Mouse (Mus musculus): ENCODE measurements at regions not wholly inside any gene's neighbourhood (a gene's known extent, or its start where the extent isn't known, plus 50 kb on each side); places are given as distances from the start of the nearest gene placed in this dataset.

GRCm38 (mm10) chr10:115012922-115013321 lies 171.9 kb downstream of the Tph2 start:
- TF ChIP-seq MAX (IDR thresholded peaks at IDR 0.05; ENCODE audit: low read length) (no peak), ZNF384 (IDR thresholded peaks at IDR 0.05; ENCODE audit: low read depth, low read length) (no peak)
- Histone ChIP-seq H3K4me3 (replicated peaks in 1 of 3; ENCODE audit: low read depth in 2 of 3, low read length in 2 of 3, poor library complexity in 1 of 3) (no peak overlapping the region), H3K27me3 (replicated peaks) (no peaks in the 10 kb centered on the region), H3K79me2 (replicated peaks; ENCODE audit: control insufficient read depth, extremely low read depth, insufficient read depth, poor library complexity, severe bottlenecking) (no peaks in the 10 kb centered on the region), H3K9ac (ENCODE audit: insufficient read depth, low read depth) (no peak overlapping the region), H3K4me2 (ENCODE audit: insufficient read depth, low read depth, poor library complexity, severe bottlenecking) (no peak overlapping the region), H3K9me3 (replicated peaks; ENCODE audit: low read length) (no peaks in the 10 kb centered on the region), H3K36me3 (replicated peaks in 1 of 2; ENCODE audit: control insufficient read depth in 1 of 2, insufficient read depth in 1 of 2, low read length in 1 of 2) (no peaks in the 10 kb centered on the region), H3K27ac (ENCODE audit: insufficient read depth, low read depth) (no peak overlapping the region), H3K4me1 (ENCODE audit: control insufficient read depth in 1 of 2, insufficient read depth in 2 of 2) (no peaks in the 10 kb centered on the region)
- in situ Hi-C loops (cut with MboI; ENCODE audit: low pct_ligation_motif_present, low pct_unique_long_range_greater_than_20kb, low sequenced_read_pairs) (no loop called here), dilution Hi-C loops (cut with MboI; ENCODE audit: extremely low pct_ligation_motif_present, extremely low pct_unique_long_range_greater_than_20kb, low sequenced_read_pairs) (no loop called here)
- DNase-seq (ENCODE audit: extremely low read depth): no peak

- Histone ChIP-seq H3K79me2 (replicated peaks; ENCODE audit: control insufficient read depth, extremely low read depth, insufficient read depth, poor library complexity, severe bottlenecking) (no peaks in the 10 kb centered on the region), H3K36me3 (replicated peaks in 1 of 2; ENCODE audit: control insufficient read depth in 1 of 2, insufficient read depth in 1 of 2, low read length in 1 of 2) (no peaks in the 10 kb centered on the region), H3K4me1 (ENCODE audit: control insufficient read depth in 1 of 2, insufficient read depth in 2 of 2) (no peaks in the 10 kb centered on the region), H3K27me3 (replicated peaks) (no peaks in the 10 kb centered on the region), H3K9ac (ENCODE audit: insufficient read depth, low read depth) (no peak overlapping the region), H3K4me2 (ENCODE audit: insufficient read depth, low read depth, poor library complexity, severe bottlenecking) (no peak overlapping the region), H3K27ac (ENCODE audit: insufficient read depth, low read depth) (no peak overlapping the region), H3K4me3 (replicated peaks in 1 of 3; ENCODE audit: low read depth in 2 of 3, low read length in 2 of 3, poor library complexity in 1 of 3) (no peak overlapping the region), H3K9me3 (replicated peaks; ENCODE audit: low read length) (no peaks in the 10 kb centered on the region)
- TF ChIP-seq MAX (IDR thresholded peaks at IDR 0.05; ENCODE audit: low read length): no peak
- no peak for TF ChIP-seq SMC3 (IDR thresholded peaks at IDR 0.05; ENCODE audit: low read depth, low read length)
- TF ChIP-seq HCFC1 (IDR thresholded peaks at IDR 0.05; ENCODE audit: low read depth, low read length): no peak
- no peak for TF ChIP-seq POLR2A (IDR thresholded peaks at IDR 0.05; ENCODE audit: low read depth, low read length)
- TF ChIP-seq CHD2 (IDR thresholded peaks at IDR 0.05; ENCODE audit: low read length): no peak
- TF ChIP-seq MYC (IDR thresholded peaks at IDR 0.05; ENCODE audit: low read depth, low read length): no peak
- in situ Hi-C loops (cut with MboI; ENCODE audit: low pct_ligation_motif_present, low pct_unique_long_range_greater_than_20kb, low sequenced_read_pairs): no loop called here
- DNase-seq (ENCODE audit: extremely low read depth): no peak
- dilution Hi-C loops (cut with MboI; ENCODE audit: extremely low pct_ligation_motif_present, extremely low pct_unique_long_range_greater_than_20kb, low sequenced_read_pairs): no loop called here
Measured at GRCm38 (mm10) chr10:115012316-115012715, 172.5 kb downstream of the Tph2 start.

- H3K4me2 ChIP-seq (ENCODE audit: insufficient read depth, low read depth, poor library complexity, severe bottlenecking): no peak overlapping the region
- no peak overlapping the region for H3K4me3 ChIP-seq (replicated peaks in 1 of 3; ENCODE audit: low read depth in 2 of 3, low read length in 2 of 3, poor library complexity in 1 of 3)
- no peak for TF ChIP-seq ZMIZ1 (IDR thresholded peaks at IDR 0.05; ENCODE audit: low read depth, low read length)
- TF ChIP-seq EP300 (IDR thresholded peaks at IDR 0.05; ENCODE audit: low read length): no peak
- TF ChIP-seq TBP (conservative IDR thresholded peaks at IDR 0.05; ENCODE audit: low read depth, low read length): no peak
- TF ChIP-seq POLR2A (IDR thresholded peaks at IDR 0.05; ENCODE audit: low read depth, low read length): no peak
- TF ChIP-seq MEF2A (IDR thresholded peaks at IDR 0.05; ENCODE audit: borderline replicate concordance, low read depth, low read length): no peak
- TF ChIP-seq TCF12 (IDR thresholded peaks at IDR 0.05; ENCODE audit: low read depth, low read length): no peak
- TF ChIP-seq MAX (IDR thresholded peaks at IDR 0.05; ENCODE audit: low read length): no peak
- TF ChIP-seq ZC3H11A (IDR thresholded peaks at IDR 0.05; ENCODE audit: low read depth, low read length): no peak
- no peak overlapping the region for H3K9ac ChIP-seq (ENCODE audit: insufficient read depth, low read depth)
- no peak overlapping the region for H3K27ac ChIP-seq (ENCODE audit: insufficient read depth, low read depth)
- no peaks in the 10 kb centered on the region for H3K4me1 ChIP-seq (ENCODE audit: control insufficient read depth in 1 of 2, insufficient read depth in 2 of 2)
- H3K36me3 ChIP-seq (replicated peaks in 1 of 2; ENCODE audit: control insufficient read depth in 1 of 2, insufficient read depth in 1 of 2, low read length in 1 of 2): no peaks in the 10 kb centered on the region
- no peaks in the 10 kb centered on the region for H3K79me2 ChIP-seq (replicated peaks; ENCODE audit: control insufficient read depth, extremely low read depth, insufficient read depth, poor library complexity, severe bottlenecking)
- no peak for DNase-seq (ENCODE audit: extremely low read depth)
- in situ Hi-C loops (cut with MboI; ENCODE audit: low pct_ligation_motif_present, low pct_unique_long_range_greater_than_20kb, low sequenced_read_pairs) (no loop called here), dilution Hi-C loops (cut with MboI; ENCODE audit: extremely low pct_ligation_motif_present, extremely low pct_unique_long_range_greater_than_20kb, low sequenced_read_pairs) (no loop called here)
- no peaks in the 10 kb centered on the region for H3K9me3 ChIP-seq (replicated peaks; ENCODE audit: low read length)
- H3K27me3 ChIP-seq (replicated peaks): no peaks in the 10 kb centered on the region
Measured at GRCm38 (mm10) chr10:115011911-115012310, 172.9 kb downstream of the Tph2 start.

All from CH12.LX (cell line).